ENCODE assay signal across 17 mouse cellular contexts in the genomic region with DNA sequence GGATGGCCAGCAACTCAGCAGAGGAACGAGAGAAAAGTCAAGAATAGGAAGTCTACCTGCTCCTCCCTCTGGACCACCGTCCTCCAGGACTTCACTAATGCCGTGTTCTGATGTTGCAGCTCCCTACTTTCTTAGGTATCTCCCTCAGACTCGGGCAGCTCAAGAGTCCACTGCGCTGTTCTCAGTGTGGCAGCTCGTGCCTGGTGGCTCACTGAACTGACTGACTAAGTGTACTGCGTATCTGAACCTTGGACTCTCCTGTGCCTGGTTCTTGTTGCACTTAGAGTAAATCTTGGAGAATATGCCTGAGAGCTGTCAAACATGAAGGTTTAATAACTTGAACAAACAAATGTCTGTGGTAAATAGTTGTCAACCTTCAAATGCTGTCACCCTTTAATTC. TPM values are rescaled to one million over a fixed set of nuclear protein-coding genes. Genes with fewer than 3 reads are reported as not detected.
DNase-seq lines count a peak whose midpoint lies in the region; ATAC-seq and TF ChIP-seq lines count a peak whose summit lies in the region.
"Had no signal": no experiment of that assay in that cellular context is flagged by ENCODE, and none has a peak within 500 bp of the region (broad histone marks: within the 10 kb centered on the region; RNA-seq: fewer than 3 reads in every experiment).

No protein-coding gene starts in this region.

- 51% methylated on average over 7 of the region's 7 CpGs for WGBS in intestine, postnatal 0 days

- DNase-seq in kidney, adult 8-10 months, result peak; percentile 45 to 56
- DNase-seq in kidney, postnatal 4 days, result no peak
- peak; percentile 55 to 63 for DNase-seq in kidney, postnatal 36 days
- DNase-seq in cerebellum, adult 9-11 months, result no peak
- DNase-seq in heart, adult 11 months, result no peak
- DNase-seq: adrenal gland, adult 2 months; adrenal gland, postnatal 25 days; cerebellum, adult 18-20 months; cerebellum, postnatal 10 days; gastrocnemius, postnatal 14 days had no signal

- no peaks in the 10 kb centered on the region for H3K36me3 ChIP-seq in intestine, postnatal 0 days (ENCODE audit: control insufficient read depth, insufficient read depth)
- H3K36me3 ChIP-seq: embryonic facial prominence, embryonic 15.5 days; hindbrain, embryonic 10.5 days had no signal

- TF ChIP-seq CTCF in intestine, postnatal 0 days (IDR thresholded peaks at IDR 0.05; ENCODE audit: low read depth), result no peak

- H3K4me2 ChIP-seq in intestine, postnatal 0 days (replicated peaks; ENCODE audit: low read depth), result peak overlapping the region; percentile 44
- H3K4me2 ChIP-seq: embryonic facial prominence, embryonic 15.5 days; heart, embryonic 12.5 days; hindbrain, embryonic 14.5 days had no signal

- H3K27me3 ChIP-seq in intestine, postnatal 0 days (replicated peaks; ENCODE audit: control insufficient read depth, insufficient read depth, low read length), result no peaks in the 10 kb centered on the region
- H3K27me3 ChIP-seq: embryonic facial prominence, embryonic 15.5 days; heart, embryonic 12.5 days had no signal

- no peaks in the 10 kb centered on the region for H3K4me1 ChIP-seq in intestine, postnatal 0 days (replicated peaks; ENCODE audit: control insufficient read depth, insufficient read depth, low read length)
- H3K4me1 ChIP-seq: embryonic facial prominence, embryonic 15.5 days; hindbrain, embryonic 10.5 days had no signal

- 0 out of 2 replicates have a peak overlapping the region, but pooled peaks have one; percentile 12 for H3K4me3 ChIP-seq in intestine, postnatal 0 days (ENCODE audit: low read depth, low read length)
- H3K4me3 ChIP-seq: embryonic facial prominence, embryonic 15.5 days; erythroblast, embryonic 14.5 days; heart, embryonic 12.5 days; hindbrain, embryonic 10.5 days had no signal

- no peak overlapping the region for H3K9ac ChIP-seq in intestine, postnatal 0 days (ENCODE audit: low read depth, low read length)
- H3K9ac ChIP-seq: embryonic facial prominence, embryonic 15.5 days; heart, embryonic 12.5 days; hindbrain, embryonic 14.5 days had no signal

- H3K27ac ChIP-seq in intestine, postnatal 0 days (ENCODE audit: low read depth, low read length), result peak overlapping the region; percentile 86
- H3K27ac ChIP-seq: embryonic facial prominence, embryonic 15.5 days; hindbrain, embryonic 10.5 days; hindbrain, embryonic 14.5 days had no signal

- peak; percentile 91 for ATAC-seq in intestine, postnatal 0 days
- ATAC-seq: forebrain, embryonic 16.5 days had no signal

- no peaks in the 10 kb centered on the region for H3K9me3 ChIP-seq in intestine, postnatal 0 days (ENCODE audit: control insufficient read depth)
- H3K9me3 ChIP-seq: embryonic facial prominence, embryonic 15.5 days; heart, embryonic 12.5 days; hindbrain, embryonic 10.5 days had no signal

RNA-seq across cellular contexts. Expression of gene Elac2, which starts 53.4 kb away (rescaled TPM):
- 7.1 and 7.5 TPM in 2 replicates for polyA plus RNA-seq in intestine, postnatal 0 days (2015; fragmentation: Nextera tagmentation; extraction: Ambion mirVana)

Comparison
In these comparisons a context has a peak if more than half of its experiments do, and no peak if none do; other contexts are left out.
1. DNase-seq: peak in kidney, adult 8-10 months (2 of 2) and kidney, postnatal 36 days (2 of 2); none in kidney, postnatal 4 days (0 of 2), cerebellum, adult 9-11 months (single experiment) and heart, adult 11 months (single experiment).